Mouse (Mus musculus) liver, embryonic 14.5 days (tissue): ENCODE measurements around the gene Gm37240. TPM values are rescaled to one million over a fixed set of nuclear protein-coding genes. Genes with fewer than 3 reads are reported as not detected.
A peak's percentile ranks its signal among the peaks of the same experiment; 100 is the strongest.

ENCODE experiments used
- ATAC-seq: fragments of 200-750 bp; cut with Nextera tagmentation; 2 replicates; pipeline ENCODE4 v1.8.0; 2017; ENCODE audit warnings: moderate number of reproducible peaks, mild to moderate bottlenecking, moderate library complexity; ENCODE audit not compliant: insufficient read depth
- DNase-seq, 3 experiments: peaks; one replicate each; pipeline ENCODE4 v3.0.0-alpha.2; 2012 to 2013; ENCODE audit warnings: low read depth in 3 of 3, low spot score in 3 of 3
- H3K27ac ChIP-seq: fragments of 300-500 bp; sonication (generic); 2 replicates; pipeline ENCODE4 v1.5.1; 2014; ENCODE audit warnings: moderate library complexity, mild to moderate bottlenecking, control low read depth, inconsistent platforms
- H3K27me3 ChIP-seq: fragments of 300-500 bp; sonication (generic); 2 replicates; pipeline ENCODE4 v1.6.1; 2014; ENCODE audit warnings: mild to moderate bottlenecking, low read length, moderate library complexity; ENCODE audit not compliant: control insufficient read depth, insufficient read depth
- H3K36me3 ChIP-seq: fragments of 300-500 bp; sonication (generic); replicated peaks from 2 replicates; pipeline ENCODE4 v1.6.1; 2014; ENCODE audit warnings: low read depth; ENCODE audit not compliant: control insufficient read depth, insufficient read depth
- H3K4me1 ChIP-seq, 2 experiments: fragments of 200-500 bp in 1 of 2; fragments of 300-500 bp in 1 of 2; sonication (generic) in 1 of 2; replicated peaks; 2 replicates each; pipeline ENCODE4 v1.6.1; 2012 to 2014; ENCODE audit warnings: antibody characterized with exemption in 1 of 2, inconsistent platforms in 1 of 2, low read length in 1 of 2; ENCODE audit not compliant: control insufficient read depth in 2 of 2, insufficient read depth in 2 of 2
- H3K4me2 ChIP-seq: fragments of 300-500 bp; sonication (generic); 2 replicates; pipeline ENCODE4 v1.6.1; 2014; ENCODE audit warnings: low read depth, mild to moderate bottlenecking, control low read depth, moderate library complexity
- H3K4me3 ChIP-seq, 2 experiments: fragments of 200-500 bp in 1 of 2; fragments of 300-500 bp in 1 of 2; sonication (generic) in 1 of 2; 2 replicates each; pipeline ENCODE4 v1.5.1; 2012 to 2014; ENCODE audit warnings: low read depth in 2 of 2, low read length in 2 of 2, mild to moderate bottlenecking in 2 of 2, control low read depth in 1 of 2, inconsistent platforms in 1 of 2, moderate library complexity in 1 of 2; ENCODE audit not compliant: insufficient read depth in 1 of 2
- H3K9ac ChIP-seq: fragments of 300-500 bp; sonication (generic); replicated peaks from 2 replicates; pipeline ENCODE4 v1.6.1; 2014; ENCODE audit warnings: mild to moderate bottlenecking, control low read depth, moderate library complexity
- H3K9me3 ChIP-seq: fragments of 300-500 bp; sonication (generic); 2 replicates; pipeline ENCODE4 v1.6.1; 2016; ENCODE audit warnings: low read length, mixed read lengths; ENCODE audit not compliant: control insufficient read depth
- CTCF ChIP-seq: IDR thresholded peaks from 2 replicates; pipeline ENCODE4 v1.5.1; 2016; ENCODE audit warnings: antibody characterized with exemption, low read depth, control low read depth
- EP300 ChIP-seq: IDR thresholded peaks from 2 replicates; pipeline ENCODE4 v1.6.1; 2016; ENCODE audit warnings: antibody characterized with exemption, low read depth
- WGBS: fragments of 180-500 bp; shearing (Covaris S2); extraction: QIAGEN DNeasy Blood & Tissue Kit; methylation state at CpG from one replicate; pipeline ENCODE4 v1.1.7; 2014; ENCODE audit not compliant: insufficient replicate concordance; 5-methylcytosine and 5-hydroxymethylcytosine counted together
- polyA plus RNA-seq, 2 experiments: library from polyadenylated mRNA; depleted of rRNA in 1 of 2; stranded (reverse) in 1 of 2; unstranded in 1 of 2; fragments of >200 nt; fragmentation: Nextera tagmentation in 1 of 2; extraction: Ambion mirVana in 1 of 2; gene quantifications; 2 replicates each; pipeline versions ENCODE4 v1.2.1 to v1.2.3; 2012 to 2014

Gm37240 gene
- 0.03 and 0.10 TPM in 2 replicates for polyA plus RNA-seq (2012; rRNA removed)
- polyA plus RNA-seq (2014; fragmentation: Nextera tagmentation; extraction: Ambion mirVana) = 0.30 and 0.80 TPM in 2 replicates

DNA sequence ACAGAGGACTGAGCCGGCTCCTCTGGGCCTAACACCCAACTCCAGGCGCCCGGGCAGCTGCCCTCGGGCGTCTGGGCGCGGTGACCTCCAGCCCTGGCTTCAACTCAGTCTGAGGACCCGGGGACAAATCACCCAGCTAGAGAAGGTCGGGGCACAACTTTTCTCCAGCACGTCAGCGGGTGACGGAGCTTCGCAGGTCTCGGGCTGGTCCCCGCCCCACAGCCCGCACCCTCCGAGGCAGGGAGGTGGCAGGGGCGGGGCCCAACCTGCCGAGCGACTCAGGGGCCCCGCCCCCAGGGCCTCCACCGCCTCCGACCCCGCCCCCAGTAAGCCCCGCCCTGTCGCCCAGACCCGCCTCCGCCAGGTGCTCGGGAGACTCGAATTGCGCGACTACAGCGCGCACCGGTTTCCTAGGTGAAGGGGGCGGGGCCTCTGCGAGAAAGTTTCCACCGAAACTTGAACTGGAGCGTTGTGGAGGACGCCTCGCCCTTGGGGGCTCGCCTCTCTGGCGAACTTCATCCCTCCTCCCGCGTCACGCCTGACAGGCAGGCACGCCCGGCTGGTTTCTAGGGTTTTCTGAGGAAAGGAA lies at the start of gene Gm37240, which contains the start of gene Glt28d2:
Gene Gm37240, minus strand, starts transcription at position 280 of the 589 bp plus-strand sequence.
Gene Glt28d2, minus strand, starts transcription at position 278 of the 589 bp plus-strand sequence.
- H3K27ac ChIP-seq = no peak within 1 kb of the TSS
- H3K36me3 ChIP-seq = no peaks in the 10 kb centered on the region
- no peak for TF ChIP-seq CTCF
- H3K27me3 ChIP-seq = peaks cover 28% of the 10 kb centered on the region
- peak within 1 kb of the TSS; percentile 48 to 59 for H3K4me3 ChIP-seq
- WGBS = under 1% methylated on average over 47 of the region's 48 CpGs
- H3K4me1 ChIP-seq = peaks cover 7 to 10% of the 10 kb centered on the region in 2 experiments
- DNase-seq (peak; percentile 65 to 81 (median 72)), ATAC-seq (peak; percentile 96)
- H3K9me3 ChIP-seq = no peaks in the 10 kb centered on the region
- H3K9ac ChIP-seq = peak within 1 kb of the TSS; percentile 44
- peak within 1 kb of the TSS; percentile 91 for H3K4me2 ChIP-seq

DNA sequence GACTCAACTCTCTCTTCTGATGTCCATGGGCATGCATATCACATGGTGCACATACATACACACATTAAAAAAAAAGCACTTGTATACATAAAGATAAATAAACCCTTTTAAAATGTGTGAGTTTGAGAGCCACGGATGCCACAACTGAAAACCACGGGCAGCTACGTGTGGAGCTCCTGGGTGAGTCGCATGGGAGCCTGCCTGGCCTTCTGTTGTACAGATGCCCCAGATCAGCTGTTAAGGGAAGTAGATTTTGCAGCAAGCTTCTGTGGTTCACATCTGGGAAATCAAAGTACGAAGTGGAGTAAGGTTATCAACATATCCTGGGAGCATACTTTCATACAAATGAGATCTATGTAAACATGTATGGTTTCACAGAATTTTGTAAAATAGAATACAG lies 46.3 kb upstream of the Gm37240 start:
- Histone ChIP-seq H3K27me3 (no peaks in the 10 kb centered on the region), H3K27ac (no peak overlapping the region), H3K9ac (no peak overlapping the region), H3K4me1 (no peaks in the 10 kb centered on the region), H3K4me3 (no peak overlapping the region), H3K9me3 (no peaks in the 10 kb centered on the region), H3K4me2 (no peak overlapping the region), H3K36me3 (no peaks in the 10 kb centered on the region)
- 58% methylated on average over 5 of the region's 5 CpGs for WGBS
- TF ChIP-seq EP300 (no peak), CTCF (no peak)
- DNase-seq = no peak
- ATAC-seq = no peak

DNA sequence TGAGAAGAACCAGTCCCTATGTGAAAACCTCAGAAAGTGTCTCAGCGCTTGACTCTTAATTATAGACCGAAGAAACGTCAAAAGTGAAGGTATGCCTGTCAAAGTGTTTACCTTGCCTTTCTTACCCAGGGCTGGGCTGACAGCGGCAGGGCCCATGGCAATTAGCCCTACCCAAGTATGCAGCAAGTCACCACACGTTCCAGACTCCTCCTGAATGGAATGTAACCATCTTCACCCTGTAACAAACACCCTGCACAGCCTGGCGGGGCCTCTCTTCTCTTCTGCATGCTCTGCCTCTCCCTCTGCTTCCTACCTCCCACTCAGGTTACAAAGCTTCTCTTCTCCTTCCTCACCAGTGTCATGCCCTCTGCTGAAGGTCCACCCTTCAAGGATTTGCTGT lies 44.5 kb upstream of the Gm37240 start:
- H3K36me3 ChIP-seq = no peaks in the 10 kb centered on the region
- DNase-seq (no peak), ATAC-seq (no peak)
- no peak overlapping the region for H3K9ac ChIP-seq
- no peaks in the 10 kb centered on the region for H3K9me3 ChIP-seq
- H3K27me3 ChIP-seq = no peaks in the 10 kb centered on the region
- no peak overlapping the region for H3K4me2 ChIP-seq
- H3K4me3 ChIP-seq = no peak overlapping the region
- TF ChIP-seq EP300 (no peak), CTCF (no peak)
- WGBS = 59% methylated on average over 6 of the region's 6 CpGs
- no peaks in the 10 kb centered on the region for H3K4me1 ChIP-seq
- H3K27ac ChIP-seq = no peak overlapping the region

DNA sequence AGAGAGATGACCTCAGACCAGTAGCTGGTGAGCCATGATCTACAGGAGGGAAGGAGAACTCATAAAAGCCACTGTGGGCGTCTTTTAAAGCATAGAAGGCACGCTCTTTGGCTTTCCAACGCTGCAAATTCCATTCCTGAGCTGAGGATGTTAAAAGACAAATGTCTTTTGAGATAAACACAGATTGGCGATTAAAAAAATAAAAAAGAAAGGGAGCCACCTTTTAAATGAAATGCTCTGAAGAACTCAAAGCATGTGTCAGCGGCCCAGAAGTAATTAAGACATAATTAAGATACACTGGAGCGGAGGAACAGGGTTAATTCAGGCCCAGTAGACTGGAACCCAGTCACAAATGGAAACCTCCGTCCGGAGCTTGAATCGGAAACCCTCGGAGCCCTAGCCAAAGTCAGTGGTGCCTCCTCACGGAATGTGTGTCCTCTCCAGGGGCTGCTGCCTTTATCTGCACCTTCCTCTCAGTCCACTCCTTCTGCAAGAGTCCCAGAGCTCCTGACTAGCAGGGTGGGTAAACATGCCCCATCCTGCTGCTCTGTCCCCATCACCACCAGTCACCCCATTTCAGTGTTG lies 43.4 kb upstream of the Gm37240 start:
- 64% methylated on average over 11 of the region's 11 CpGs for WGBS
- TF ChIP-seq CTCF (no peak), EP300 (no peak)
- DNase-seq = no peak

DNA sequence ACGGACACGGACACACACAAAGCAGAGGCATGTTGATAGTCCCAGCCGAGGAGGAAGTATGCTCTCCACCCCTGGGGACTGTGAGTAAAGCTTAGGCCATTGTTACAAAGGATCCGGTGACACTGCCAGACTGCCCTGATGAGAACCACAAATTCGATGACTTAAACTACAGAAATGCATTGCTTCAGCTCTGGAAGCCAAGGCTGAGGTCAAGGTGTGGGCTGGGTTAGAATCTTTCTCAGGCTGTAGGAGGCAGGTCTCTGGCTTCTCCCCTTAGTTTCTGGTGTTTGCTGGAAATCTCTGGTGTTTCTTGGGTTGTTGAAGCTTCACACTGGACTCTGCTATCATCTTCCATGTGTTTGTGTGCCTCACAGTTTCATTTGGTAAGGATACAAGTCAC lies 42.4 kb upstream of the Gm37240 start:
- no peak for DNase-seq
- H3K4me2 ChIP-seq = no peak overlapping the region
- ATAC-seq = no peak
- H3K36me3 ChIP-seq = no peaks in the 10 kb centered on the region
- TF ChIP-seq CTCF (no peak), EP300 (no peak)
- no peak overlapping the region for H3K27ac ChIP-seq
- 50% methylated on average over 5 of the region's 5 CpGs for WGBS
- no peaks in the 10 kb centered on the region for H3K9me3 ChIP-seq
- H3K4me1 ChIP-seq = no peaks in the 10 kb centered on the region
- H3K9ac ChIP-seq = no peak overlapping the region
- no peaks in the 10 kb centered on the region for H3K27me3 ChIP-seq
- H3K4me3 ChIP-seq = no peak overlapping the region

More for the DNA sequence above, 43.4 kb upstream of the Gm37240 start:
- H3K9ac ChIP-seq = no peak overlapping the region
- H3K27me3 ChIP-seq = no peaks in the 10 kb centered on the region
- no peak overlapping the region for H3K4me2 ChIP-seq
- H3K27ac ChIP-seq = no peak overlapping the region
- no peaks in the 10 kb centered on the region for H3K9me3 ChIP-seq
- no peaks in the 10 kb centered on the region for H3K36me3 ChIP-seq
- no peak overlapping the region for H3K4me3 ChIP-seq
- no peak for ATAC-seq
- H3K4me1 ChIP-seq = no peaks in the 10 kb centered on the region
